Mouse (Mus musculus): ENCODE measurements around the gene Chic2. TPM values are rescaled to one million over a fixed set of nuclear protein-coding genes. Genes with fewer than 3 reads are reported as not detected.

Gene Chic2
- total RNA-seq, 1 experiment, result 38.9 TPM

DNA sequence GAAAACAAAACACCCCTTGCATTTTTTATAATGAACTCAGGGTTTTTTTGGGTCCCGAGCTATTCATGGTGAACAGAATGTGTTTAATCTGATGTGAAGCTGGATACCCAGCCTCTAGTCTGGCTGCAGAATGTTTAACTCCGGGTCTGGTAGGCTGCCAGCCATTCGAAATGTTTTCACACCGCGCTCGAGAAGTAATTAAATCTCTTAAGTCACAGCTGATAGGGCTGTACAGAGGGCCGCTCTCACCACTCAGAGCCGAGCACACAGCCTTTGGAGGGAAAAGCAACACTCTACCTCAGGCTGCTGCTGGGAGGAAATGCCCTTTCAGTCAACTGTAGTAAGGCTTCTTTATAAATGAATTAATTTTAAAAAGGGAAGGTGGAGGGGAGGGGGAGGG lies 49.6 kb downstream of the Chic2 start:
- no peak for DNase-seq (ENCODE audit: low read depth, low spot score)
- TF ChIP-seq HCFC1 (IDR thresholded peaks at IDR 0.05; ENCODE audit: borderline replicate concordance, insufficient read depth, low read length), result no peak
- no peak for TF ChIP-seq CHD2 (IDR thresholded peaks at IDR 0.05; ENCODE audit: low read depth, low read length)
- TF ChIP-seq ZNF384 (IDR thresholded peaks at IDR 0.05; ENCODE audit: low read depth, low read length), result no peak
- no peak for TF ChIP-seq ZC3H11A (IDR thresholded peaks at IDR 0.05; ENCODE audit: borderline replicate concordance, low read depth, low read length)
- TF ChIP-seq MAFK (IDR thresholded peaks at IDR 0.05; ENCODE audit: insufficient read depth, low read depth, low read length), result no peak

DNA sequence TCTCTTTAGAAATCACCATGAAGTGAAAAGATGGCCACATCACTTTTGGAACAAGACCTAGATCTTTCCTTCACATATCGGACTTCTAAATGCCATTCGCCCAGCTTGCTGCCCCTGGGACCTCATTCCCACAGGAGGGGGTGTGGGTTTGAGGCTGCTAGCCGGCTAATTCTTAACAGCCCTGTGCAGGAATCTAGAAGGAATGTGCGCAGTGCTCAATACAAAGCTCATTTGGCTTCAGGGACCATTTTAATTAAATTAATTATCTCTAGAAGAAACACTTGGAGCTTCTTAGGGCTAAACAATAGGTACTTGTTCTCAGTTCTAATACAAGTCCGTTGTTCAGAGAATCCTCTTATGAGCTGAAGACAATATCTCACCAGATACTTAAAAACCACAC lies 60.5 kb downstream of the Chic2 start:
- Histone ChIP-seq H3K9ac (ENCODE audit: insufficient read depth, low read depth, low read length, poor library complexity, severe bottlenecking) (no peak overlapping the region), H3K9me3 (ENCODE audit: control insufficient read depth, insufficient read depth, low read depth, low read length) (peaks cover 12% of the 10 kb centered on the region; the same call in 1 of the 2 replicates), H3K4me1 (ENCODE audit: control insufficient read depth in 2 of 2, insufficient read depth in 2 of 2, low read length in 2 of 2, poor library complexity in 1 of 2) (peaks cover 3 to 7% of the 10 kb centered on the region in 2 experiments; a peak in 3 of 4 replicates)

More for the DNA sequence above, 49.6 kb downstream of the Chic2 start:
- H3K4me1 ChIP-seq (ENCODE audit: control insufficient read depth in 2 of 2, insufficient read depth in 2 of 2, low read length in 2 of 2, poor library complexity in 1 of 2), result peaks cover 2 to 8% of the 10 kb centered on the region in 2 experiments; a peak in 3 of 4 replicates
- no peak overlapping the region for H3K9ac ChIP-seq (ENCODE audit: insufficient read depth, low read depth, low read length, poor library complexity, severe bottlenecking)
- no peaks in the 10 kb centered on the region; the same call in 1 of the 2 replicates for H3K36me3 ChIP-seq (ENCODE audit: control insufficient read depth, insufficient read depth, low read length, poor library complexity, severe bottlenecking)
- no peak overlapping the region for H3K27ac ChIP-seq (ENCODE audit: insufficient read depth, low read depth, low read length, poor library complexity, severe bottlenecking)
- in situ Hi-C loops (cut with MboI; ENCODE audit: low sequenced_read_pairs in 2 of 2, unreplicated experiment in 2 of 2), result no loop called here
- H3K9me3 ChIP-seq (ENCODE audit: control insufficient read depth, insufficient read depth, low read depth, low read length), result peaks cover 2% of the 10 kb centered on the region
- H3K4me3 ChIP-seq (ENCODE audit: insufficient read depth in 1 of 2, low read depth in 1 of 2, low read length in 2 of 2, poor library complexity in 1 of 2, severe bottlenecking in 1 of 2), result no peak overlapping the region

DNA sequence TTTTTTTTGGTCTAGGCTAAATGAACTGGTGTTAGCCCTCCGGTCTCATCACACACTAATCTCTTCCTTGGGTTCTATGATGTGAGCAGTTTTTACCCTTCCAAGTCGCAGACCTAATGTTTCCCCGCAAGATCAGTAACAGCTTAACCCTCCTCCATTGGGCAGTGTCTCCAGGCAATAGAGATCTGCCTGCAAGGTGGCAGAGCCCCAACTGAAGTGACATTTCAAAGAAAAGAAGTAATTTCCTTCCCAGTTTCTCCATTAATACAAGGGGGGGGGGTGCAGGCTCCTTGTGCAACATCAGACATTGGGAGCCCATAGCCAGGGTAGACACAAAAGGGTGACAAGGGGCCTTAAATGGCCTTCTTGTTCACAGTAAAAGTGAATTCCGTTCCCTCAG lies 64.0 kb downstream of the Chic2 start:
- in situ Hi-C loops (cut with MboI; ENCODE audit: low sequenced_read_pairs in 2 of 2, unreplicated experiment in 2 of 2), result no loop called here
- no peaks in the 10 kb centered on the region for H3K36me3 ChIP-seq (ENCODE audit: control insufficient read depth, insufficient read depth, low read length, poor library complexity, severe bottlenecking)
- no peaks in the 10 kb centered on the region for H3K9me3 ChIP-seq (ENCODE audit: control insufficient read depth, insufficient read depth, low read depth, low read length)
- peaks cover 3 to 7% of the 10 kb centered on the region in 2 experiments; a peak in 3 of 4 replicates for H3K4me1 ChIP-seq (ENCODE audit: control insufficient read depth in 2 of 2, insufficient read depth in 2 of 2, low read length in 2 of 2, poor library complexity in 1 of 2)
- TF ChIP-seq HCFC1 (IDR thresholded peaks at IDR 0.05; ENCODE audit: borderline replicate concordance, insufficient read depth, low read length) (no peak), MAFK (IDR thresholded peaks at IDR 0.05; ENCODE audit: insufficient read depth, low read depth, low read length) (no peak), CHD2 (IDR thresholded peaks at IDR 0.05; ENCODE audit: low read depth, low read length) (no peak), ZNF384 (IDR thresholded peaks at IDR 0.05; ENCODE audit: low read depth, low read length) (no peak), ZC3H11A (IDR thresholded peaks at IDR 0.05; ENCODE audit: borderline replicate concordance, low read depth, low read length) (no peak)
- no peak overlapping the region for H3K4me3 ChIP-seq (ENCODE audit: insufficient read depth in 1 of 2, low read depth in 1 of 2, low read length in 2 of 2, poor library complexity in 1 of 2, severe bottlenecking in 1 of 2)
- H3K27ac ChIP-seq (ENCODE audit: insufficient read depth, low read depth, low read length, poor library complexity, severe bottlenecking), result no peak overlapping the region
- no peak for DNase-seq (ENCODE audit: low read depth, low spot score)
- H3K9ac ChIP-seq (ENCODE audit: insufficient read depth, low read depth, low read length, poor library complexity, severe bottlenecking), result no peak overlapping the region

More for the DNA sequence above, 60.5 kb downstream of the Chic2 start:
- H3K4me3 ChIP-seq (ENCODE audit: insufficient read depth in 1 of 2, low read depth in 1 of 2, low read length in 2 of 2, poor library complexity in 1 of 2, severe bottlenecking in 1 of 2), result no peak overlapping the region
- H3K27ac ChIP-seq (ENCODE audit: insufficient read depth, low read depth, low read length, poor library complexity, severe bottlenecking), result no peak overlapping the region
- no peaks in the 10 kb centered on the region for H3K36me3 ChIP-seq (ENCODE audit: control insufficient read depth, insufficient read depth, low read length, poor library complexity, severe bottlenecking)
- in situ Hi-C loops (cut with MboI; ENCODE audit: low sequenced_read_pairs in 2 of 2, unreplicated experiment in 2 of 2), result no loop called here
- TF ChIP-seq HCFC1 (IDR thresholded peaks at IDR 0.05; ENCODE audit: borderline replicate concordance, insufficient read depth, low read length), result no peak
- TF ChIP-seq MAFK (IDR thresholded peaks at IDR 0.05; ENCODE audit: insufficient read depth, low read depth, low read length), result no peak
- no peak for TF ChIP-seq ZC3H11A (IDR thresholded peaks at IDR 0.05; ENCODE audit: borderline replicate concordance, low read depth, low read length)
- TF ChIP-seq CHD2 (IDR thresholded peaks at IDR 0.05; ENCODE audit: low read depth, low read length), result no peak
- TF ChIP-seq ZNF384 (IDR thresholded peaks at IDR 0.05; ENCODE audit: low read depth, low read length), result no peak
- no peak for DNase-seq (ENCODE audit: low read depth, low spot score)

DNA sequence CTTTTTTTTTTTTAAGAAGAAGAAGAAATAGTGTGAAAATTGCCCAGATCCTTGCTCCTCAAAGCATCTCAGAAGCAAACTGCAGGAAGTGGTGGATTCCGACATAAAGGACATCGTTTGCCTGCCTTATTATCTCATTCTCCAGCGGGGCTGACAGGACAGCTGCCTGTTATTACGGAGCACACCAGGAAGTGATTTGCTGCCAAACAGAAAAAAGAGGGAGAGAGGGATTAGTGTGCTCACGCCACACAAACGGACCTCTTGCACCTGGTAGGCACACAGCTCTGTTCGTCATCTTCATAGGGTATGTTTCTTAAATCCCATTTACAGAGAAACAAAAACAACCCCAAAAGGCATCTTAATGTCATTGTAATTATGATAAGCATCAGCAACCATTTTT lies 64.4 kb downstream of the Chic2 start:
- no peaks in the 10 kb centered on the region for H3K9me3 ChIP-seq (ENCODE audit: control insufficient read depth, insufficient read depth, low read depth, low read length)
- no peaks in the 10 kb centered on the region for H3K36me3 ChIP-seq (ENCODE audit: control insufficient read depth, insufficient read depth, low read length, poor library complexity, severe bottlenecking)
- H3K27ac ChIP-seq (ENCODE audit: insufficient read depth, low read depth, low read length, poor library complexity, severe bottlenecking), result no peak overlapping the region
- H3K4me3 ChIP-seq (ENCODE audit: insufficient read depth in 1 of 2, low read depth in 1 of 2, low read length in 2 of 2, poor library complexity in 1 of 2, severe bottlenecking in 1 of 2), result no peak overlapping the region
- DNase-seq (ENCODE audit: low read depth, low spot score), result no peak
- in situ Hi-C loops (cut with MboI; ENCODE audit: low sequenced_read_pairs in 2 of 2, unreplicated experiment in 2 of 2), result no loop called here
- TF ChIP-seq CHD2 (IDR thresholded peaks at IDR 0.05; ENCODE audit: low read depth, low read length), result no peak
- TF ChIP-seq HCFC1 (IDR thresholded peaks at IDR 0.05; ENCODE audit: borderline replicate concordance, insufficient read depth, low read length), result no peak
- no peak for TF ChIP-seq MAFK (IDR thresholded peaks at IDR 0.05; ENCODE audit: insufficient read depth, low read depth, low read length)
- TF ChIP-seq ZC3H11A (IDR thresholded peaks at IDR 0.05; ENCODE audit: borderline replicate concordance, low read depth, low read length), result no peak
- TF ChIP-seq ZNF384 (IDR thresholded peaks at IDR 0.05; ENCODE audit: low read depth, low read length), result no peak
- peaks cover 3 to 7% of the 10 kb centered on the region in 2 experiments; a peak in 3 of 4 replicates for H3K4me1 ChIP-seq (ENCODE audit: control insufficient read depth in 2 of 2, insufficient read depth in 2 of 2, low read length in 2 of 2, poor library complexity in 1 of 2)
- no peak overlapping the region for H3K9ac ChIP-seq (ENCODE audit: insufficient read depth, low read depth, low read length, poor library complexity, severe bottlenecking)

Data from ES-E14 (cell line).